Mouse (Mus musculus) kidney, adult 11 months (tissue): ENCODE measurements around the gene Prkg1.
A peak's percentile ranks its signal among the peaks of the same experiment; 100 is the strongest.
"Not testable (repeated sequence)": the region's sequence is repeated elsewhere in the genome, so short reads cannot be mapped to it uniquely, and the experiment has no call there.

Experiments used
- DNase-seq: peaks from one replicate; pipeline ENCODE4 v3.0.0; 2022

Prkg1 gene

GRCm38 (mm10) chr19:31424319-31424718 is 340.5 kb downstream of the Prkg1 start:
- DNase-seq, result no peak

GRCm38 (mm10) chr19:31413571-31413970 is 351.3 kb downstream of the Prkg1 start:
- DNase-seq, result no peak

- no peak for DNase-seq
Measured at GRCm38 (mm10) chr19:31396096-31396495, 368.7 kb downstream of the Prkg1 start.

GRCm38 (mm10) chr19:31385353-31385752 is 379.5 kb downstream of the Prkg1 start:
- no peak for DNase-seq

GRCm38 (mm10) chr19:31383881-31384280 is 381.0 kb downstream of the Prkg1 start:
- no peak for DNase-seq

GRCm38 (mm10) chr19:31370106-31370505 is 394.7 kb downstream of the Prkg1 start:
- DNase-seq, result no peak

- peak; percentile 11 for DNase-seq
Measured at GRCm38 (mm10) chr19:31369116-31369515, 395.7 kb downstream of the Prkg1 start.

- DNase-seq, result no peak
Measured at GRCm38 (mm10) chr19:31362051-31362450, 402.8 kb downstream of the Prkg1 start.

- no peak for DNase-seq
Measured at GRCm38 (mm10) chr19:31361575-31361974, 403.3 kb downstream of the Prkg1 start.

GRCm38 (mm10) chr19:31361161-31361560 is 403.7 kb downstream of the Prkg1 start:
- DNase-seq, result peak; percentile 31

GRCm38 (mm10) chr19:31354959-31355358 is 409.9 kb downstream of the Prkg1 start:
- no peak for DNase-seq

- not testable (repeated sequence) for DNase-seq
Measured at GRCm38 (mm10) chr19:31352784-31353183, 412.0 kb downstream of the Prkg1 start.

- DNase-seq, result no peak
Measured at GRCm38 (mm10) chr19:31351796-31352195, 413.0 kb downstream of the Prkg1 start.

- DNase-seq, result no peak
Measured at GRCm38 (mm10) chr19:31342150-31342549, 422.7 kb downstream of the Prkg1 start.

GRCm38 (mm10) chr19:31340898-31341297 is 423.9 kb downstream of the Prkg1 start:
- no peak for DNase-seq

- DNase-seq, result no peak
Measured at GRCm38 (mm10) chr19:31338355-31339101, 426.3 kb downstream of the Prkg1 start.

- DNase-seq, result no peak
Measured at GRCm38 (mm10) chr19:31337863-31338217, 427.0 kb downstream of the Prkg1 start.

- no peak for DNase-seq
Measured at GRCm38 (mm10) chr19:31337163-31337862, 427.5 kb downstream of the Prkg1 start.

GRCm38 (mm10) chr19:31336381-31336780 is 428.5 kb downstream of the Prkg1 start:
- DNase-seq, result no peak

- no peak for DNase-seq
Measured at GRCm38 (mm10) chr19:31329893-31330292, 434.9 kb downstream of the Prkg1 start.

- DNase-seq, result no peak
Measured at GRCm38 (mm10) chr19:31304760-31305159, 460.1 kb downstream of the Prkg1 start.

- no peak for DNase-seq
Measured at GRCm38 (mm10) chr19:31291231-31291630, 473.6 kb downstream of the Prkg1 start.

GRCm38 (mm10) chr19:31284581-31284980 is 480.3 kb downstream of the Prkg1 start:
- no peak for DNase-seq

- DNase-seq, result no peak
Measured at GRCm38 (mm10) chr19:31284126-31284525, 480.7 kb downstream of the Prkg1 start.
